Mouse (Mus musculus): ENCODE results near the gene Slc50a1.

DNA sequence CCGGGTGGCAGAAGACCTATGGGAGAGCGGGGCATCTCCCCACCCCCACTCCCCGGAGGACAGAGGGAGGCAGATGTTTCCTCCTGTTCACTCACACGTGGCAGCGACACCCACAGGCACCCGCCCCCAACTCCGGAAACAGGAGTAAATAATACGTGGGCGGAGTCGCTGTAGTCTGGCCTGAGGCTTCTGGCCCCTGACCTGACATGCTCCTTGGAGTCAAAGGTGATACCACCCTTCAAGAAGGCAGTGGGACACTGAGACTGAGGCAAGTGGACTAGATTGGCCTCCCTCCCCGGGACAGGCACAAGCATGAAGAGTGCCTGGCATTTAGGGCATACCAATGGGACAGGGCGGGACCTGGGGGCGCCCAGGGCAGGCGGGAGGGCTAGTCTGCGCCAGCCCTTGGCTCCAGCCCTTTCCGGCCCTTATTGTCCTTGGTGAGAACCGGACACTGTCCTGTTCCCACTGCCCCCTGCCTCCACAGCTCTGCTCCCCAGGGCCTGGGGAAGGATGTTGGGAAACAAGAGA lies 18.9 kb downstream of the Slc50a1 start:
- TF ChIP-seq CTCF (IDR thresholded peaks at IDR 0.05; ENCODE audit: control insufficient read depth, insufficient read depth, insufficient replicate concordance, low read depth, low read length) = no peak
- TF ChIP-seq POLR2A (IDR thresholded peaks at IDR 0.05; ENCODE audit: control insufficient read depth, low read depth, low read length) = no peak

Measured in testis, adult 2 months (tissue).